Mouse (Mus musculus) left cerebral cortex, postnatal 10 days (tissue): ENCODE results near the gene Grhpr. TPM values are rescaled to one million over a fixed set of nuclear protein-coding genes. Genes with fewer than 3 reads are reported as not detected.
"Not testable (repeated sequence)": the region's sequence is repeated elsewhere in the genome, so short reads cannot be mapped to it uniquely, and the experiment has no call there.

Experiments used
- DNase-seq, 2 experiments: peaks; one replicate each; pipeline ENCODE4 v3.0.0; 2021 to 2022; ENCODE audit warnings: low spot score in 2 of 2, mixed read lengths in 1 of 2; ENCODE audit errors: extremely low spot score in 1 of 2
- intact Hi-C: fragments of 180-260 bp; cut with DNase I; formaldehyde crosslinking; loops from one replicate; pipeline ENCODE4 v1.15.1; 2025
- total RNA-seq, 2 experiments: library from RNA; stranded (reverse); gene quantifications; 2 replicates each; pipeline ENCODE4 v1.2.3; 2021

The Grhpr gene
- 10 to 100 TPM in 1 of 2 experiments, 1 to 10 TPM in 1; 9.5 to 10.1 TPM for total RNA-seq

DNA sequence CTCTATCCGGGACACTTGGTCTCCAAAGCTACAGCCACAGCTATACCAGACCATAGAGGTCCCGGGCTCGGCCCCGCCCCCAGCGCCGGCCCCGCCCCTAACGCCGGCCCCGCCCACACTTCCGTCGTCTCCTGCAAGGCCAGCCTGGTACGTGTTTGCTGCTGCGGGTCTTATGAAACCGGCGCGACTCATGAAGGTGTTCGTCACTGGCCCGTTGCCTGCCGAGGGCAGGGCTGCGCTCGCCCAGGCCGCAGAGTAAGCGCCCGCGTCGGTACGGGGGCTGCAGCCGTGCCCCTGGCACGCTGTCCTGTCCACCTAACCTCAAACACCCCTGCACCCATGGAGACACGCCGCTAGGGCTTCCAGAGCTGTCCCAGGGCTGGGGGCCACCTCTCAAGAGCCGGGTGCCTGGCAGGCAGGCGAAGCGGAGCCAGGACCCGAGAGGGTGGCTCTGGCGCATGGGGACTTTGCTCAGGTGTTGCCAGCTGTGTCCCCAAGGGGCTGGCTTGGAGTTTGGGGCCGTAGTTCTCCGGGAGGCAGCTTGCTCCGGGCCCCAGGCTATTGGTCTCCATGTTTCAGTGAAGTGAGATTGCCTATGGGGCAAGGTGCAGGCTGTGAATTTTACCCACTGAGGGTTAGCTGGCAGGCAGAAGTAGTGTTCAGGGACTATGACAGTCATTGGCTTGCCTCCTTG is at the start of gene Grhpr:
TSS of gene Grhpr (plus strand) at position 116 of the 694 bp plus-strand sequence.
- peak; percentile 16 to 83 for DNase-seq
- intact Hi-C loops: no loop called here

DNA sequence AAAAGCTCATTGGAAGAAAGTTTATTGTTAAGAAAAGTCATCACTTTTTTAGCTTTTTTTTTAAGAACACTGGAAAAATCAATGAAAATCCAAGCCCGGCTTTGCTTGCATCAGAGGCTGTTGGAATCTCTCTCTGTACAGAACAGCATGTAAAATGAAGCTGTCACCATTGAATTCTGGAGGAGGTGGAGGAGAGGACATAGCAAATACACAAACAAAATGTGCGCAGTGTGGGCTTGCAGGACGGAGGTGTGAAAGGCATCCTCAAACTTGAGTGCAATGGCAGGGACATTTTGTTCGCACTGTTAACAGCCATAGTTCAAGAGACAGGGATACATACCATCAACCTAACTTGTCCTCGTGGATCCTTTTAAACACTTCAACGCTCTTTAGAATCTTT is 49.5 kb upstream of the Grhpr start:
- no peak for DNase-seq
- intact Hi-C loops: no loop called here

DNA sequence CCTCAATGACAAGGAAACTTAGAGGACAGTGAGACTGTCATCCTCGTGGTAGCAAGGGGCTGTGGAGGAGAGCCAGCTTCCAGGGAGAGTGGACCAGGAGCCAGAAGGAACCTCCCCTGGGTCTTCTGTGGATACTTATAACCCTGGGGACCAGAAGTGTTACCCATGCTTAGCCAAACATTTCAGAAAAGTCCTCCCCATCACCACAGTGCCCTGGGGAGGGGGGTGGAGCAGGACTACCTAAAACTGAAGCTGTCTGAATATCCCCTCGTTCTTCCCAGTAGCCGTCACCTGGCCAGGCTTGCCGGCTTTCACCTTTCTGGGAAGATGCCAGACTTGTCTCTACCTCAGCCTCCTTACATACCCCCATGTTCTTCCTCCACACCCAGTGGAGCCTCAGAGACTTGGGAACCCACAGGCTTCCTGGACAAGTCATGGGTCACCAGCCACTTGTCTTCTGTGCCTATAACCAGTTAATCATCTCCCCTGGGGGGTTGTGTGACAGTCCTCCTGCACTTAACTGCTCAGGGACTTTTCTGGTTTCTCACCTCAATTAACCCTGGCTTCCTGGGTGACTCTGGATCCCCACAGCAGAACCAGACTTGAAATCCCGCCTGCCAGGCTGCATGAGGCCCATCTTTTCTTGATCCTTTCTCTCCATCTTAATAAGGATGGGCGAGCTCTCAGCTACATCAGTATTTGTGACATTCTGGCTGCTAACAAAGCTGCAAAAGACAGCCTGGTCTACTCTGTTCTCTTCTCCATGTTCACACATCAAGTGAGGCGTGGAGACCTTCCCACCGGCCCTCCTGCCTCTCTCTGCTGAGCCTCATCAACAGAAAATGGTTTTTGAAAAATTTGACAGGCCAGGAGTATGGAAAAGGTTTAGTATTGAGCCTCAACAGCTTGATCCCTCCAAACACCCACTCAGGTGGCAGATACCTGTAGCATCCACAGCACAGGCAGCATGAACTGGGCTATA is 42.5 kb upstream of the Grhpr start:
- no peak for DNase-seq
- intact Hi-C loops: no loop called here

DNA sequence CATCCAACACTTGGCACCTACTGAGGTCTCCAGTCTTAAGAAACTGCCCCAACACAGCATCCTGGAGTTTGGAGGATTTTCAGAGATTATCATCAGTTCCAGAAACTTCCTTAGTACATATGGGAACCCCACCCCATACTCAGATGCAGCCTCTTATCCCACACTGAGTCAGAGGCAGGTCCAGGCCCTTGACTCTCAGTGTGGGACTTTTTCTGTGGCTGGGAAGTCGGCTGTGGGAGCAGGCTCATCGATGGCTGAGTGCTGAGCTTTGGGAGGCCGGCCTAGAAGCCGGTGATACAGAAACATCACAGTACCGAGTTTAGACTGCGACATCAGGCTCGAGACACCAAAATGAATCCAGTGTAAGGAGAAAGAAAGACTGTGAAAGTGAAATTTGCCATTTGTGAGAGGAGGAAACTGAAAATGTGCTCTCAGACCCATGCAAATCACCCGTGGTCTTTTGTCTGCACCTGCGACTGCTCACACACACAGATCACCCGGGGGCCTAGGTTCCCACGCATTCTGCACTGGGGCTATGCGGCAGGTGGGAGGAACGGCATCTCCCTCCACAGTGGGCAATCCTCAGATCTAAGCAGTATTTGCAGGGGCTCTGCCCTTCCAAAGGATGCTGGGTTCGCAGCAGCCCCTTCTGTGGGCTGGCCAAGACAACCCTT is 41.5 kb upstream of the Grhpr start:
- intact Hi-C loops: no loop called here

DNA sequence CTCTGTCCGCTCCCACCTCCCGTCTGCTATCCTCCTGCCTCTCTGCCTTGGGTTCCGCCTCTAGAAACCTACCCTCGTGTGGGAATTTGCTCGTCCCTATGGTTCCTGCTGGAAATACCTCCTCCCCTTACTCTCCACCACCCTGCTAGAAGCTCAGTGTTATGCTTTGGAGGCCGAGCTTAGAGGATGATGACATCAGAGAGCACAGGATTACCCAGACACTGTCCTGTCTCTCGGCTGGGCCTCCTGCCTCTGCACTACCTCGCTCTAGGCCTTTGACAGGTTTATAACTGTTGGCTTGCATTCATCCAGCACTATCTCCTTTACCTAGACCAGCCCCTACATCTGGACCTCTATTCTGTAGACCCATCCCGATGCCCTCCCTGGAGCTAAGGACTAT is 40.9 kb upstream of the Grhpr start:
- intact Hi-C loops: no loop called here
- DNase-seq: no peak

More for the DNA sequence above, 41.5 kb upstream of the Grhpr start:
- DNase-seq: no peak

DNA sequence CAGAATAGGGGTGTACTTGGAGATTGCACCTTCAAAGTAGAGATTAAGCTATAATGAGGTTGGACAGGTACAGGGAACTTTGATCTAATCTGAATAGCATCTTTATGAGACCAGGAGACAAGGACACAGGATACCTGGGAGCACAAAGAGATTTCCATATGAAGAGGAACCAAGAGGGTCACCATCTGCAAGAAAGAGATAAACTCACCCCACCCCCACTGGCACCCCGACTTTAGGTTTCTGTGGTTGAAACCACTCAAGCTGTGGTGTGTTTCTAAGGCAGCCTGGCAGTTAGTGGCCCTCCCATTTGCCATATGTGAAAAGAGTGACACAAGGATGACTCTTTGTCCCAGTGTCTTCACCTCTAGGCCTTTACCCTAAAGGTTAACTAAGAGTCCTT is 39.0 kb upstream of the Grhpr start:
- DNase-seq: no peak
- intact Hi-C loops: no loop called here

DNA sequence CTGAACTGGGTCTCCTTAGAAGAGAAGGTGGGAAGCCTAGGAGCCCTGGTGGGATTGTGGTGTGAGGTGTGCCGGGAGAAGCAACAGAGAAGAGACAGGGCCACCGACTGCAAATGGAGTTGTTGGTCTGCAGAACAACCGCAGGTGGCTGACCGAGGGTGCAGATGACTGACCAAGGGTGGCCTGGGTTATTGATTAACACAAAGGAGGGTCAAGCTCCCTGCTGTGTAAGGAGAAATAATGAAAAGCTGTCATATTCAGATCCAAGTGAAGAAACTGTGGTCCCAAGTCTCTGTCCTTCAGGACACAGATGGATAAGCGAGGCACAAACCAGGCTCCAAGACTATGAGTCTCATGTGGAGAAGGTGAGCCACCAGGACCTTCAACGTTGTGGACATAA is 37.7 kb upstream of the Grhpr start:
- intact Hi-C loops: no loop called here
- no peak for DNase-seq

DNA sequence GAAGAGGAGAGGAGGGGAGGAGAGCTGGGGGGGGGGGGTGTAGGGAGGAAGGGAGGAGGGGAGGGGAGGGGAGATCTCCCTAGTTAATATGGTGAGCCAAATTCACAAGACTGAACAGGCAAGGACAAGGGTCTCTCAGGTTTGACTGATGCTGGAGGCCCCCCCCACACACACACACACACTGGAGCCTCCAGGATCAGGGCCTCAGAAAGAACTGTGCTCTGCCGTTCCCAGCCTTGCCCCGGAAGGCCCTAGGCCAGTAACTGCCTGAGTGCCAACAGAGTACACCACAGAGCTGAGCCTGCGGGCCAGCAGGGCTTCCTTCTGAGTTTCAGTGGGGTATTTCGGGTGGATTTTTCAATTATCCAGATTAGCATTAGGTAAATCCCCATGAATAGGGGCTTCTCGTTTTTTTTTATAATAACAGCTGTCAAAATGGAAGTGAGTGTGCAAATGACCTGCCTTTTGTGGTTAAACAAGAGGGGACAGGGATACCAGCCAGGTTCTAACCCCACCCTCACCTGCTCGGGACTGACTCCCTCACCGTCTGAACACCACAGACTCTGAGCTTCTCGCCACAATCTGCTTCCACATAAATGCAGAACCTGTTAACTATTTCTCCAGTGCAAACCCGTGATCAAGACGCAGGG is 36.6 kb upstream of the Grhpr start:
- no peak for DNase-seq
- intact Hi-C loops: no loop called here

DNA sequence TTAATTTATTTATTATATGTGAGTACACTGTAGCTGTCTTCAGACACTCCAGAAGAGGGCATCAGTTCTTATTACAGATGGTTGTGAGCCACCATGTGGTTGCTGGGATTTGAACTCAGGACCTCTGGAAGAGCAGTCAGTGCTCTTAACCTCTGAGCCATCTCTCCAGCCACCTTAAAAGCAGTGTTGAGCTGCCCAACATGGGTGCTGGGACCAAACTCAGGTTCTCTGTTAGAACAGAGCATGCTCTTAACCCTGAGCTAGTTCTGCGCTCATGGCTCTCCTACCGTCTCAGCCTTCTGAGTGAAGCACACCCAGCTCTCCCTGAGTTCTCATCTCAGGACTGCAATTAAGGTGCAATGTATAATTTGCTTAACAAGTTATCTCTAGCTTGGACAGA is 35.1 kb upstream of the Grhpr start:
- intact Hi-C loops, DNase-seq: not testable (repeated sequence)

DNA sequence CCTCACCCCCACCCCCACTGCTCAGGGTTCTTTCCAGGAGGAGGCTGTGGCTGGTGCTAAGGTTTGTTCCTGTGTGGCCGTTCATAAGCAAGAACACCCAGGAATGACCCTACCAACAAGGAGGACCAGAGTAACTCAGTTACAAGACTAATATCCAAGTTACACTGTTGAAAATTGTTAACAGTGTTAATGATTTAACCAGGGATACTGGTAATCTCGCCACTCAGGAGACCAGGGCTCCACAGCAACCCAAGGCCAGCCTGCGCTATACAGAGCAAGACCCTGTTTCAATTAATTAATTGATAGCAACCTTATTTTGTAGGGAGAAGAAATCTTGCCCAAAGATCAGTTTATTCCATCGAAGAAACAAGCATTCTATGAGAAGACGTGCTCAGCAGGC is 33.7 kb upstream of the Grhpr start:
- intact Hi-C loops: no loop called here
- DNase-seq: no peak

DNA sequence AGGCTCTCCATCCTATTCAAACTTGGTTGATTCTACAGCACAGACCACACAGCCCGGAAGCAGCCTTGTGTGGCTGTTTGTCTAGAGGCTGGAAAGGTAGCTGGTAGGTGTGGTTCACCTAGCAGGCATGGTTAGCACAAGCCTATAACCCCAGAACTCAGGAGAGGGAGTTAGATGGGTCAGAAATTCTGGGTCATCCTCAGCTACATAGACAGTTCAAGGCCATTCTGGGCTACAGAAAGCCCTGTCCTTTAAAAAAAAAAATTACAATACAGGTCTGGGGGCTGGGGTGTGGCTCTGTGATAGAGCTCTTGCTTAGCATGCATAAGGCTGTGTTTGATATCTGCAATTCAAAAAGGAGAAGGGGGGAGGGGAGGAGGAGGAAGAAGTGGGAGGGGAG is 32.9 kb upstream of the Grhpr start:
- intact Hi-C loops: no loop called here
- no peak for DNase-seq

DNA sequence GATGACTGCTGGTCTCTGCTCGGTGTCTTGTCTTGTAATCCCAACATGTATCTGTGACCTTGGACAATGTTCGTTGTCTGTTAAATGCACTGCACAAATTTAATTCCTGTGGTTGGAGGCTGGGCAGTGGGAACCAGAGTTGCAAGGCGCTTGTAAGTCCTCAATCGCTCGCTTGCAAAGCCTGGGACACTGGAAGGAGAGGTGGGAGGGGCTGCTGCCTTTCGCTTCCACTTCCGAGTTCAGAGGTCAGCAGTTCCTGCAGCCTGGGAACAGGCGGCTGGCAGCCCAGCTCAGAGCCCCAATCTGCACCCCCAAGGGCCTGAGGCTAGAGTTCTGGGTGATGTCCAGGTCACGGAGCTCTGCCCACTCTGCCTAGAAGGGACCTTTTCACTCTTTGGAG is 28.2 kb upstream of the Grhpr start:
- DNase-seq: no peak
- intact Hi-C loops: no loop called here

DNA sequence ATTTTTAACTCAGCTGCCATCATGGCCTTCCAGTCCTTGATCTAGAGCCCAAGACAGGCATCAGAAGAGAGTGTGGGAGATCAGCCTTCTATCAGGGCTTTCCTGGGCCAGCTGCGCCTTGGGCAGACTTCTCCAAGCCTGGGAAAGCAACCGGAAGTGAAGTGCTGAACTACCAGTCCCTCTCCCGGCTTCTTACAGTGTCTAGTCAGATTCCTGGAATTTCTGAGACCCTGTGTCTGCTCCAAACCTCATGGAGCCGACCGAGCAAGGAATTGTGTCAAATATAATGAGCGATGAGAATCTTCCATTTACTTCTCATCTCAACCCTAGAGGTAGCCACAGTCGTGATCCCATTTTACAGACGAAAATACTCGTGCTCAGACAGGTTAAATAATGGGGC is 22.4 kb upstream of the Grhpr start:
- intact Hi-C loops: no loop called here
- no peak for DNase-seq

DNA sequence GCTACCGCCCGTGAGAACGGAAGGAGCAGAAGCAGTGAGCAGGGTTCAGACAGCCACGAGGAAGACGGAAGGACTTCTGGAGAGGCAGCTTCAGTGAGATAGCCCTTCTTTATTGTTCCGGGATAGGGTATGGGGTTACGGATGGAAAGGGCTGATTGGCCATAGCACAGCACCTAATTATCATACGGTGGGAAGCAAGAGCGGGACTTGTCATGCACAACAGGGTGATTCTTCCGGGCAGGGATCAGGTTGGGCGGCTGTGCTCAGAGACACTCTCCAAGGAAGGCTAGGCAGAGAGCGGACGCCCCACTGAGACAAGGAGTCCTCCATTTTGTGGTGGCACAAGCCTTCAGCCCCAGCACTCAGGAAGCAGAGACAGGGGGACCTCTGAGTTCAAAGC is 22.0 kb upstream of the Grhpr start:
- intact Hi-C loops: no loop called here
- no peak for DNase-seq

DNA sequence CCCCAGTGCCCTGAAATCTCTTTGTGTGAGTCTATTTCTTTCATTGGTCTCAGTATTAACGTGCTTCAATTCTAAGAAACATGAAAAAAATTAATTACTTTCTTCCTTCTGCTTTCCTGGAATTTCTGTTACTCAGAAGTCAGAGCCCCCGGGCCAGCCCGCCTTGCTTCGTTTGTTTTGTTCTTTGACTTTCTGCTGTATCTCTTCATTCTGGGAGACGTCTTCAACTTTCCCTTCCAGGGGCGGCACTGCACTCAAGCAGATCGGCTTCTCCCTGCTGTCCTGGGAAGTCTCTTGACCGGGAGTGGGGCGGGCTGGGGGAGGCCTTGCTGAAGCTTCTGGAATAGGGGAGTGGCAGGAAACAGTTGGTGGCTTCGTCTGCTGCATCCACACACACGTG is 18.0 kb upstream of the Grhpr start:
- intact Hi-C loops: no loop called here
- DNase-seq: no peak

DNA sequence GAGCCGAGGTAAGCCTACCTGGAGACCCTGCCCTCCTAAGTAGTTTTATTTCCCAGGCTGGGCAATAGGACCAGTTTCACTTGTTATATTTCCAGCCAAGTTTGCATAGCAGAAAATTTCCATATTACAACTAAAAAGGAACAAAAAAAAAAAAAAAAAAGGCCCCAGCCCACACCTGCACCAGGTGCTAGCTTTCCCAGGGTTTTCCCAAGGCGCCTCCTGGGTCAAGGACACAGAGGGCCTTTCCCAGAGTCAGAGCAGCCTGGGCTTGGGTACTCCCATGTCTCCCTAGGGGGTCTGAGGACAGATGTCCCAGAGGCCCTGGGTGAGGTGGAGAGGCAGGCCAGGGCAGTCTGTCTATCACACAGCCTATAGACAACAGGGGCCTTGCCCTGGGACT is 16.0 kb upstream of the Grhpr start:
- intact Hi-C loops: no loop called here
- no peak for DNase-seq

DNA sequence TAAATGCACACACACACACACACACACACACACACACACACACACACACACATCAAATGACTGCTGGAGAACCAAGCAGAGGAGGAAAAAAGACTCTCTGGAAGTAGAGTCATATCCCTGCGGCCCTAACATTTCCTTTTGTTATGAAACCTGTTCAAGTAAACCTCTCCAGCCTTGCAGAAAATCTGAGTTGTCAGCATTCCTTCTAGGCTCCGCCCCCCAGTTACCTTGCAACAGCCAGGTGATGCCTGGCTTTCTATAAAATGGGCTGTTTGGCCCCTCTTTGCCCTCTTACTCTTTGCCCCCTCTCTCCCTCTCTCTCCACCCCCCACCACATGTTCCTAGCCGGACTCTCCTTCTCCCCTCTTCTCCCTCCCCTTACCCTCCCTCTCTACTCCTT is 15.5 kb upstream of the Grhpr start:
- no peak for DNase-seq
- intact Hi-C loops: no loop called here

DNA sequence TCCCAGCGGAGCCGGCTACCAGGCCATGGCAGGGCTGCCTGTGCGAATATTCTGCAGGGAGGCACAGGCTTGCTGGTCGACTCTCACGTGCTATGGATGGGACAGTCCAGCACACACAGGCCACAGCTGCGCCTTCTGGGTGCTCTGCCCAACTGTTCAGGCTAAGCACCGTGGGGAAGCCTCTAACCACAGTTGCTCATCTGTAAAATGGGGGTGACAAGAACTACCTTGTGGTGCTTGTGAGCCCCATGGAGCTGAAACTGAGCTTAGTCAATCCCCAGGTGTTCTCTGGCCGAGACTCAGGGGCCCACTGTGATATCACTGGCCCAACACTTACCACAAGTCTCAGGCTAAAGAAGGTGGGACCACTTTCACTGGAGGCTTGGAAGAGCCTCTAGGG is 13.8 kb upstream of the Grhpr start:
- intact Hi-C loops: no loop called here

DNA sequence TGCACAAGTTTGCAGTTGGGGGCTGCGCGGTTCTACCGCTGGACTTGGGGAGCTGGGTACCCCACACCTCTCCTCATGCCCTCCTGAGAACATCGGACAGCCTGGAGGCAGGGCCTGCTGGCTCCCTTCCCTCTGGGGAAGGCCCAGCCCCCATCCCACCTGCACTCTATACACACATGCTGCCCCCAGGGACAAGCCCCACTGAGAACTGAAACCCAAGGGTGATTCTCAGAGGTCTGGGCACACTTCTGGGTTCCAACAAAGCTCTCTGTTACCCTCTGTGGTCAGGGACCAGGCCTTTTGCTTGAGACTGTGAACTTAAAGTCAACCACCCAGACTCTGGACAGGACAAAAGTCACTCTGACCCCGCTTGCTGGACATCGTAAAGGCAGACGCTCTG is 11.1 kb upstream of the Grhpr start:
- DNase-seq: no peak
- intact Hi-C loops: no loop called here

More for the DNA sequence above, 13.8 kb upstream of the Grhpr start:
- no peak for DNase-seq
